Mouse (Mus musculus) kidney, adult 2 months (tissue): ENCODE results near the gene Vwa7.
"Not testable (repeated sequence)": the region's sequence is repeated elsewhere in the genome, so short reads cannot be mapped to it uniquely, and the experiment has no call there.

Experiments
- CTCF ChIP-seq: fragments of 200-500 bp; conservative IDR thresholded peaks from 2 replicates; pipeline ENCODE4 v1.5.1; 2011; ENCODE audit warnings: low read depth, mild to moderate bottlenecking, control low read depth, low read length, moderate library complexity, mixed read lengths; ENCODE audit not compliant: insufficient read depth, insufficient read length
- POLR2A ChIP-seq: fragments of 200-500 bp; IDR thresholded peaks from one replicate; pipeline ENCODE4 v1.6.1; 2011; ENCODE audit warnings: low read depth, low read length, control low read depth

DNA sequence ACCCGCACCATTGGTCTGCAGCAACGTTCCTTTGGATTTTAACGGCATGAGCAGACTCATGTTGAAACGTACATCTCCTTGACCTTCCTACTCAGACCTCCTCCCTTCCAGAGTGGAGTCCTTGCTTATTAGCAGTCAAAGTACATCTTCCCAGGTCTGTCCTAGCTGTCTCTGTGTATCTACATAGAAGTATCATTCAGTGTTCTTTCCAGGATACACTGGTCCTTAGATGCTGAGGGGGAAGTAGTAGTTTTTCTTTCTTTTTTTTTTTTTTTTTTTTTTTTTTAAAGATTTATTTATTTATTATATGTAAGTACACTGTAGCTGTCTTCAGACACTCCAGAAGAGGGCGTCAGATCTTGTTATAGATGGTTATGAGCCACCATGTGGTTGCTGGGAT is 10.5 kb upstream of the Vwa7 start:
- not testable (repeated sequence) for TF ChIP-seq POLR2A, CTCF
